Mouse (Mus musculus): ENCODE measurements around the gene Olfr373. TPM values are rescaled to one million over a fixed set of nuclear protein-coding genes. Genes with fewer than 3 reads are reported as not detected.

Gene Olfr373
- polyA plus RNA-seq, 1 experiment from 2014 or later: not detected

- Histone ChIP-seq H3K27me3 (ENCODE audit: control insufficient read depth, insufficient read depth, low read length) (no peaks in the 10 kb centered on the region), H3K36me3 (replicated peaks; ENCODE audit: control insufficient read depth, insufficient read depth, low read depth, low read length) (peaks cover 4% of the 10 kb centered on the region), H3K4me1 (ENCODE audit: control insufficient read depth, insufficient read depth, low read length) (no peaks in the 10 kb centered on the region), H3K4me2 (ENCODE audit: low read depth, low read length) (peak within 1 kb of the TSS; percentile 82), H3K27ac (replicated peaks; ENCODE audit: low read depth, low read length) (peak within 1 kb of the TSS; percentile 99), H3K9me3 (replicated peaks; ENCODE audit: control insufficient read depth, low read length) (no peaks in the 10 kb centered on the region), H3K9ac (replicated peaks; ENCODE audit: low read length) (peak within 1 kb of the TSS; percentile 99), H3K4me3 (ENCODE audit: low read depth, low read length) (peak within 1 kb of the TSS; percentile 88)
- DNase-seq (ENCODE audit: low spot score): peak; percentile 82
- ATAC-seq (replicated peaks; ENCODE audit: insufficient number of reproducible peaks, low FRiP score, low TSS enrichment, low read depth): peak; percentile 79
- under 1% methylated on average over 35 of the region's 49 CpGs for WGBS
These were observed 51.9 kb downstream of the Olfr373 start, which contains the start of gene Tpm4 for GRCm38 (mm10) chr8:72134756-72135445. Gene Tpm4 (plus strand): TSS chr8:72134975.

GRCm38 (mm10) chr8:72135446-72136301 lies 52.7 kb downstream of the Olfr373 start:
- no peaks in the 10 kb centered on the region for H3K4me1 ChIP-seq (ENCODE audit: control insufficient read depth, insufficient read depth, low read length)
- ATAC-seq (replicated peaks; ENCODE audit: insufficient number of reproducible peaks, low FRiP score, low TSS enrichment, low read depth): peak; percentile 75
- H3K4me3 ChIP-seq (ENCODE audit: low read depth, low read length): peak overlapping the region; percentile 88
- DNase-seq (ENCODE audit: low spot score): peak; percentile 73
- H3K9me3 ChIP-seq (replicated peaks; ENCODE audit: control insufficient read depth, low read length): no peaks in the 10 kb centered on the region
- peak overlapping the region; percentile 82 for H3K4me2 ChIP-seq (ENCODE audit: low read depth, low read length)
- H3K27me3 ChIP-seq (ENCODE audit: control insufficient read depth, insufficient read depth, low read length): no peaks in the 10 kb centered on the region
- peaks cover 4% of the 10 kb centered on the region for H3K36me3 ChIP-seq (replicated peaks; ENCODE audit: control insufficient read depth, insufficient read depth, low read depth, low read length)
- under 1% methylated on average over 58 of the region's 62 CpGs for WGBS
- peak overlapping the region; percentile 99 for H3K9ac ChIP-seq (replicated peaks; ENCODE audit: low read length)
- H3K27ac ChIP-seq (replicated peaks; ENCODE audit: low read depth, low read length): peak overlapping the region; percentile 99

GRCm38 (mm10) chr8:72136302-72136978 lies 53.5 kb downstream of the Olfr373 start:
- Histone ChIP-seq H3K9me3 (replicated peaks; ENCODE audit: control insufficient read depth, low read length) (no peaks in the 10 kb centered on the region), H3K9ac (replicated peaks; ENCODE audit: low read length) (peak overlapping the region; percentile 99), H3K4me2 (ENCODE audit: low read depth, low read length) (peak overlapping the region; percentile 82), H3K4me1 (ENCODE audit: control insufficient read depth, insufficient read depth, low read length) (no peaks in the 10 kb centered on the region), H3K36me3 (replicated peaks; ENCODE audit: control insufficient read depth, insufficient read depth, low read depth, low read length) (peaks cover 4% of the 10 kb centered on the region), H3K27ac (replicated peaks; ENCODE audit: low read depth, low read length) (peak overlapping the region; percentile 99), H3K27me3 (ENCODE audit: control insufficient read depth, insufficient read depth, low read length) (no peaks in the 10 kb centered on the region), H3K4me3 (ENCODE audit: low read depth, low read length) (peak overlapping the region; percentile 88)
- DNase-seq (ENCODE audit: low spot score): peak; percentile 93
- ATAC-seq (replicated peaks; ENCODE audit: insufficient number of reproducible peaks, low FRiP score, low TSS enrichment, low read depth): peak; percentile 35; the same call in 1 of the 2 replicates
- WGBS: under 1% methylated on average over 18 of the region's 18 CpGs

GRCm38 (mm10) chr8:72137431-72137830 lies 54.5 kb downstream of the Olfr373 start:
- ATAC-seq (replicated peaks; ENCODE audit: insufficient number of reproducible peaks, low FRiP score, low TSS enrichment, low read depth) (no peak), DNase-seq (ENCODE audit: low spot score) (no peak)
- Histone ChIP-seq H3K27ac (replicated peaks; ENCODE audit: low read depth, low read length) (no peak overlapping the region), H3K4me1 (ENCODE audit: control insufficient read depth, insufficient read depth, low read length) (no peaks in the 10 kb centered on the region), H3K9me3 (replicated peaks; ENCODE audit: control insufficient read depth, low read length) (no peaks in the 10 kb centered on the region), H3K4me3 (ENCODE audit: low read depth, low read length) (peak overlapping the region; percentile 88), H3K9ac (replicated peaks; ENCODE audit: low read length) (no peak overlapping the region), H3K4me2 (ENCODE audit: low read depth, low read length) (no peak overlapping the region), H3K36me3 (replicated peaks; ENCODE audit: control insufficient read depth, insufficient read depth, low read depth, low read length) (peaks cover 10% of the 10 kb centered on the region), H3K27me3 (ENCODE audit: control insufficient read depth, insufficient read depth, low read length) (no peaks in the 10 kb centered on the region)
- 84% methylated on average over 2 of the region's 2 CpGs for WGBS

GRCm38 (mm10) chr8:72138456-72138855 lies 55.5 kb downstream of the Olfr373 start:
- DNase-seq (ENCODE audit: low spot score) (no peak), ATAC-seq (replicated peaks; ENCODE audit: insufficient number of reproducible peaks, low FRiP score, low TSS enrichment, low read depth) (no peak)
- H3K4me1 ChIP-seq (ENCODE audit: control insufficient read depth, insufficient read depth, low read length): no peaks in the 10 kb centered on the region
- H3K4me3 ChIP-seq (ENCODE audit: low read depth, low read length): no peak overlapping the region
- no peaks in the 10 kb centered on the region for H3K27me3 ChIP-seq (ENCODE audit: control insufficient read depth, insufficient read depth, low read length)
- WGBS: 97% methylated on average over 5 of the region's 5 CpGs
- H3K36me3 ChIP-seq (replicated peaks; ENCODE audit: control insufficient read depth, insufficient read depth, low read depth, low read length): peaks cover 13% of the 10 kb centered on the region
- no peak overlapping the region for H3K27ac ChIP-seq (replicated peaks; ENCODE audit: low read depth, low read length)
- no peak overlapping the region for H3K9ac ChIP-seq (replicated peaks; ENCODE audit: low read length)
- H3K4me2 ChIP-seq (ENCODE audit: low read depth, low read length): no peak overlapping the region
- H3K9me3 ChIP-seq (replicated peaks; ENCODE audit: control insufficient read depth, low read length): no peaks in the 10 kb centered on the region

- Histone ChIP-seq H3K27me3 (ENCODE audit: control insufficient read depth, insufficient read depth, low read length) (no peaks in the 10 kb centered on the region), H3K4me1 (ENCODE audit: control insufficient read depth, insufficient read depth, low read length) (no peaks in the 10 kb centered on the region), H3K4me2 (ENCODE audit: low read depth, low read length) (no peak overlapping the region), H3K27ac (replicated peaks; ENCODE audit: low read depth, low read length) (no peak overlapping the region), H3K4me3 (ENCODE audit: low read depth, low read length) (no peak overlapping the region), H3K9ac (replicated peaks; ENCODE audit: low read length) (no peak overlapping the region), H3K9me3 (replicated peaks; ENCODE audit: control insufficient read depth, low read length) (no peaks in the 10 kb centered on the region), H3K36me3 (replicated peaks; ENCODE audit: control insufficient read depth, insufficient read depth, low read depth, low read length) (peaks cover 29% of the 10 kb centered on the region)
- 90% methylated on average over 13 of the region's 13 CpGs for WGBS
- DNase-seq (ENCODE audit: low spot score) (no peak), ATAC-seq (replicated peaks; ENCODE audit: insufficient number of reproducible peaks, low FRiP score, low TSS enrichment, low read depth) (no peak)
These were observed 60.4 kb downstream of the Olfr373 start for GRCm38 (mm10) chr8:72143256-72143824.

- H3K36me3 ChIP-seq (replicated peaks; ENCODE audit: control insufficient read depth, insufficient read depth, low read depth, low read length): peaks cover 27% of the 10 kb centered on the region
- DNase-seq (ENCODE audit: low spot score) (no peak), ATAC-seq (replicated peaks; ENCODE audit: insufficient number of reproducible peaks, low FRiP score, low TSS enrichment, low read depth) (no peak)
These were observed 61.5 kb downstream of the Olfr373 start for GRCm38 (mm10) chr8:72144345-72144975.

More at GRCm38 (mm10) chr8:72144345-72144975, 61.5 kb downstream of the Olfr373 start:
- no peak overlapping the region for H3K4me3 ChIP-seq (ENCODE audit: low read depth, low read length)
- H3K27me3 ChIP-seq (ENCODE audit: control insufficient read depth, insufficient read depth, low read length): no peaks in the 10 kb centered on the region
- H3K27ac ChIP-seq (replicated peaks; ENCODE audit: low read depth, low read length): no peak overlapping the region
- H3K4me2 ChIP-seq (ENCODE audit: low read depth, low read length): no peak overlapping the region
- WGBS: 91% methylated on average over 5 of the region's 5 CpGs
- H3K9me3 ChIP-seq (replicated peaks; ENCODE audit: control insufficient read depth, low read length): no peaks in the 10 kb centered on the region
- no peak overlapping the region for H3K9ac ChIP-seq (replicated peaks; ENCODE audit: low read length)
- no peaks in the 10 kb centered on the region for H3K4me1 ChIP-seq (ENCODE audit: control insufficient read depth, insufficient read depth, low read length)
